Mouse (Mus musculus) embryonic facial prominence, embryonic 15.5 days (tissue): Measurements from ENCODE around the gene Arl4d. TPM values are rescaled to one million over a fixed set of nuclear protein-coding genes. Genes with fewer than 3 reads are reported as not detected.
A peak's percentile ranks its signal among the peaks of the same experiment; 100 is the strongest.
"Not testable (repeated sequence)": the region's sequence is repeated elsewhere in the genome, so short reads cannot be mapped to it uniquely, and the experiment has no call there.

Experiments
- ATAC-seq: fragments of 200-750 bp; cut with Nextera tagmentation; 2 replicates; pipeline ENCODE4 v1.8.0; 2017; ENCODE audit warnings: low read depth, moderate TSS enrichment; ENCODE audit not compliant: insufficient number of reproducible peaks, low FRiP score, low TSS enrichment
- H3K27ac ChIP-seq: fragments of 300-500 bp; sonication (generic); replicated peaks from 2 replicates; pipeline ENCODE4 v1.5.1; 2015; ENCODE audit warnings: mild to moderate bottlenecking, inconsistent platforms
- H3K27me3 ChIP-seq: fragments of 300-500 bp; sonication (generic); 2 replicates; pipeline ENCODE4 v1.6.1; 2015; ENCODE audit warnings: inconsistent platforms
- H3K36me3 ChIP-seq: fragments of 300-500 bp; sonication (generic); 2 replicates; pipeline ENCODE4 v1.6.1; 2015; ENCODE audit warnings: mild to moderate bottlenecking, inconsistent platforms
- H3K4me1 ChIP-seq: fragments of 300-500 bp; sonication (generic); 2 replicates; pipeline ENCODE4 v1.6.1; 2015; ENCODE audit warnings: inconsistent platforms
- H3K4me2 ChIP-seq: fragments of 300-500 bp; sonication (generic); replicated peaks from 2 replicates; pipeline ENCODE4 v1.6.1; 2015; ENCODE audit warnings: mild to moderate bottlenecking, inconsistent platforms
- H3K4me3 ChIP-seq: fragments of 300-500 bp; sonication (generic); replicated peaks from 2 replicates; pipeline ENCODE4 v1.5.1; 2015; ENCODE audit warnings: mild to moderate bottlenecking, inconsistent platforms
- H3K9ac ChIP-seq: fragments of 300-500 bp; sonication (generic); 2 replicates; pipeline ENCODE4 v1.6.1; 2015; ENCODE audit warnings: inconsistent platforms
- H3K9me3 ChIP-seq: fragments of 300-500 bp; sonication (generic); replicated peaks from 2 replicates; pipeline ENCODE4 v1.6.1; 2016; ENCODE audit warnings: inconsistent platforms
- WGBS: fragments of 180-500 bp; shearing (Covaris S2); methylation state at CpG from one replicate; pipeline ENCODE4 v1.1.7; 2015; 5-methylcytosine and 5-hydroxymethylcytosine counted together
- polyA plus RNA-seq: library from polyadenylated mRNA; unstranded; fragments of >200 nt; fragmentation: Nextera tagmentation; extraction: Ambion mirVana; gene quantifications from 2 replicates; pipeline ENCODE4 v1.2.1, GENCODE M21; 2015

Arl4d gene
- polyA plus RNA-seq = 6.0 and 6.9 TPM in 2 replicates

- Histone ChIP-seq H3K4me3 (peak within 1 kb of the TSS; percentile 63), H3K4me2 (peak within 1 kb of the TSS; percentile 98), H3K36me3 (no peaks in the 10 kb centered on the region), H3K27ac (peak within 1 kb of the TSS; percentile 85), H3K9me3 (no peaks in the 10 kb centered on the region), H3K27me3 (no peaks in the 10 kb centered on the region), H3K4me1 (peaks cover 28% of the 10 kb centered on the region), H3K9ac (peak within 1 kb of the TSS; percentile 54)
- peak; percentile 93 for ATAC-seq
- 7% methylated on average over 34 of the region's 34 CpGs for WGBS
Measured at GRCm38 (mm10) chr11:101664825-101665635, at the start of gene Arl4d. Gene Arl4d (plus strand): TSS chr11:101665541.

GRCm38 (mm10) chr11:101616104-101616503 is 49.2 kb upstream of the Arl4d start:
- H3K4me2 ChIP-seq = no peak overlapping the region
- no peaks in the 10 kb centered on the region for H3K27me3 ChIP-seq
- H3K9me3 ChIP-seq = no peaks in the 10 kb centered on the region
- H3K4me3 ChIP-seq = no peak overlapping the region
- H3K9ac ChIP-seq = no peak overlapping the region
- peaks cover 6% of the 10 kb centered on the region for H3K4me1 ChIP-seq
- H3K27ac ChIP-seq = no peak overlapping the region
- 79% methylated on average over 8 of the region's 8 CpGs for WGBS
- H3K36me3 ChIP-seq = no peaks in the 10 kb centered on the region
- no peak for ATAC-seq

- no peaks in the 10 kb centered on the region for H3K9me3 ChIP-seq
- H3K27ac ChIP-seq = 0 out of 2 replicates have a peak overlapping the region, but pooled peaks have one; percentile 17
- WGBS = 18% methylated on average over 18 of the region's 18 CpGs
- H3K4me2 ChIP-seq = no peak overlapping the region
- no peaks in the 10 kb centered on the region for H3K36me3 ChIP-seq
- H3K9ac ChIP-seq = no peak overlapping the region
- H3K4me1 ChIP-seq = peaks cover 6% of the 10 kb centered on the region
- no peaks in the 10 kb centered on the region for H3K27me3 ChIP-seq
- ATAC-seq = no peak
- no peak overlapping the region for H3K4me3 ChIP-seq
Measured at GRCm38 (mm10) chr11:101616948-101617767, 48.2 kb upstream of the Arl4d start.

GRCm38 (mm10) chr11:101617849-101618248 is 47.5 kb upstream of the Arl4d start:
- Histone ChIP-seq H3K4me1 (peaks cover 6% of the 10 kb centered on the region), H3K36me3 (no peaks in the 10 kb centered on the region), H3K9me3 (no peaks in the 10 kb centered on the region), H3K4me3 (no peak overlapping the region), H3K27ac (no peak overlapping the region), H3K27me3 (no peaks in the 10 kb centered on the region), H3K4me2 (peak overlapping the region; percentile 29), H3K9ac (no peak overlapping the region)
- WGBS = 10% methylated on average over 8 of the region's 8 CpGs
- ATAC-seq = no peak

- H3K4me2 ChIP-seq = no peak overlapping the region
- H3K4me3 ChIP-seq = no peak overlapping the region
- H3K27me3 ChIP-seq = no peaks in the 10 kb centered on the region
- H3K9ac ChIP-seq = no peak overlapping the region
- 75% methylated on average over 3 of the region's 3 CpGs for WGBS
- no peak for ATAC-seq
- H3K9me3 ChIP-seq = no peaks in the 10 kb centered on the region
- H3K4me1 ChIP-seq = peaks cover 6% of the 10 kb centered on the region
- no peaks in the 10 kb centered on the region for H3K36me3 ChIP-seq
- no peak overlapping the region for H3K27ac ChIP-seq
Measured at GRCm38 (mm10) chr11:101618596-101618995, 46.7 kb upstream of the Arl4d start.

- not testable (repeated sequence) for H3K4me3 ChIP-seq, H3K27ac ChIP-seq, ATAC-seq, H3K36me3 ChIP-seq, H3K9ac ChIP-seq, H3K4me2 ChIP-seq, H3K4me1 ChIP-seq, H3K27me3 ChIP-seq, H3K9me3 ChIP-seq
- 83% methylated on average over 11 of the region's 11 CpGs for WGBS
Measured at GRCm38 (mm10) chr11:101620022-101620655, 45.2 kb upstream of the Arl4d start.

GRCm38 (mm10) chr11:101626649-101626994 is 38.7 kb upstream of the Arl4d start:
- no peaks in the 10 kb centered on the region for H3K27me3 ChIP-seq
- H3K4me3 ChIP-seq = peak overlapping the region; percentile 65
- peak overlapping the region; percentile 15 for H3K9ac ChIP-seq
- ATAC-seq = no peak
- H3K36me3 ChIP-seq = no peaks in the 10 kb centered on the region
- peak overlapping the region; percentile 67 for H3K4me2 ChIP-seq
- H3K4me1 ChIP-seq = 0 out of 2 replicates have a peak, but pooled peaks cover 3% of the 10 kb centered on the region
- H3K9me3 ChIP-seq = no peaks in the 10 kb centered on the region
- H3K27ac ChIP-seq = peak overlapping the region; percentile 100
- 5% methylated on average over 8 of the region's 8 CpGs for WGBS

GRCm38 (mm10) chr11:101626995-101627856 is 38.1 kb upstream of the Arl4d start, which contains the start of gene Rdm1:
Gene Rdm1 (plus strand): TSS chr11:101627195.
- 0 out of 2 replicates have a peak, but pooled peaks cover 3% of the 10 kb centered on the region for H3K4me1 ChIP-seq
- no peaks in the 10 kb centered on the region for H3K9me3 ChIP-seq
- ATAC-seq = peak; percentile 88
- H3K27me3 ChIP-seq = no peaks in the 10 kb centered on the region
- peak within 1 kb of the TSS; percentile 100 for H3K27ac ChIP-seq
- peak within 1 kb of the TSS; percentile 65 for H3K4me3 ChIP-seq
- WGBS = 0% methylated on average over 33 of the region's 34 CpGs
- peak within 1 kb of the TSS; percentile 73 for H3K9ac ChIP-seq
- H3K36me3 ChIP-seq = no peaks in the 10 kb centered on the region
- H3K4me2 ChIP-seq = peak within 1 kb of the TSS; percentile 67

GRCm38 (mm10) chr11:101627857-101628559 is 37.3 kb upstream of the Arl4d start:
- H3K27ac ChIP-seq = peak overlapping the region; percentile 100
- H3K9ac ChIP-seq = peak overlapping the region; percentile 73
- no peaks in the 10 kb centered on the region for H3K9me3 ChIP-seq
- peak; percentile 60 for ATAC-seq
- 0 out of 2 replicates have a peak, but pooled peaks cover 3% of the 10 kb centered on the region for H3K4me1 ChIP-seq
- H3K36me3 ChIP-seq = peaks cover 3% of the 10 kb centered on the region
- H3K4me3 ChIP-seq = peak overlapping the region; percentile 65
- peak overlapping the region; percentile 67 for H3K4me2 ChIP-seq
- no peaks in the 10 kb centered on the region for H3K27me3 ChIP-seq
- WGBS = under 1% methylated on average over 33 of the region's 33 CpGs
